Mouse (Mus musculus): ENCODE measurements at regions not wholly inside any gene's neighbourhood (a gene's known extent, or its start where the extent isn't known, plus 50 kb on each side); places are given as distances from the start of the nearest gene placed in this dataset.

- no peak for TF ChIP-seq CTCF (conservative IDR thresholded peaks at IDR 0.05; ENCODE audit: low read length)
- TF ChIP-seq NANOG (IDR thresholded peaks at IDR 0.05; ENCODE audit: borderline replicate concordance, low read length): no peak
- TF ChIP-seq POU5F1 (IDR thresholded peaks at IDR 0.05; ENCODE audit: borderline replicate concordance, low read length): no peak
These were observed 334.9 kb upstream of the Rsrc1 start for GRCm38 (mm10) chr3:66646251-66646650.
